Mouse (Mus musculus) yolk sac, embryonic 10.5 days (tissue): ENCODE data around the gene Cdcp2.

ENCODE experiments used
- DNase-seq: peaks from one replicate; pipeline ENCODE4 v3.0.0-alpha.2; 2017; ENCODE audit warnings: low spot score

The Cdcp2 gene

GRCm38 (mm10) chr4:107134891-107135290 lies 38.2 kb downstream of the Cdcp2 start:
- DNase-seq = no peak

DNA sequence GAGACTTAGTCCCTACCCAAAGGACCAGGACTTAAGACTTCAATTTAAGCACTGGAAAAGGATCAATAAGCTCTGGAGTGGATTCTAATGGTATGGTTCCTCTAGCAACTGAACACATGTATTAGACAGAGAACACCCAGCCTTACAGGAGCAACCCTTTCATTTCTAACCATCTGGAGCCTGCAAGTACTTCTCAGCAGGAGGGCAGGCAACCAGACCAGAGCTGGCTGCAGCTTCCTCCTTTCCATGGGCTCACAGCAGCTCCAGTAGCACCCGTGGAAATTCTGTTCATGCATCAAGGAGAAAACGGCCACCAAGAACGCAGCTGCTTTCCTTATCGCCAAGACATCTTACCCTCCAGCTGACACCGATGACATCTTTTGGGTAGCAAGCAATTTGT lies 39.0 kb downstream of the Cdcp2 start:
- DNase-seq = no peak

GRCm38 (mm10) chr4:107136531-107136930 lies 39.8 kb downstream of the Cdcp2 start:
- DNase-seq = peak; percentile 42

- no peak for DNase-seq
Measured at GRCm38 (mm10) chr4:107138948-107139835, 42.5 kb downstream of the Cdcp2 start.

DNA sequence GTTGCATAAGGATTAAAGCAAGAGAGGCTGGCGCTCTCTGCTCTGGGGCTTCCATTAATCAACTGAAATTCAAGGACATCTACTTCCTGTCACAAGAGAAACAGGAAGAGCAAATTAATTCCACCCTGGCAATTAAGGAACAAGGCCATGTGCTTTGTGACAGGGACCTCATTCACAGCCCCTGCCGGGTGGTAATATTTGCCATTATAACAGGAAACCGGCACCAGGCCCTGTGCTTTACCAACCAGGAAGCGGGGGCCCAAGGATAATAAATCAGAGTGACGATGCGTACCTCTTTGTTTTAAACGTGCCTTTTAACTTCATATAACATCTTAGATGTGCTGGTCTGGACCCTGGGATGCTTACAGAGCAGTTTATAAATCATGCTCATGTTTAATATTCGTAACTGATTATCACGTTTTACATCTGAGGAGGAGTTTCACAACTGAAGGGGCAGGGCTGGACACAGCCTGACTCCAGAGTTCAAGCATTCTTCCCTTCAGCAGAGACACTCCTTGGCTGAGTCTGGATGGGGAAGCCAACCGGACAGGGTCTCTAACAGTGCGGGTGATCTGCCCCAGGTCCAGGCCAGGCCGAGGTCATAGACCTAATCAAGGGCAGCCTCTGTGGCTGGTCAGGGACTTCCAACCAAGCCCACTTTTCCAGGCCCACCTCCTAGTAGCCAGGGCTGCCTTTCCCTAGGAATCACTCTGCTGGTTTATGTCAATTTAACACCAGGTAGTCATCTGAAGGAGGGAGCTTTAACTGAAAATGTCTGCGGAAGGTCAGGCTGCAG lies 43.3 kb downstream of the Cdcp2 start:
- DNase-seq = peak; percentile 55

DNA sequence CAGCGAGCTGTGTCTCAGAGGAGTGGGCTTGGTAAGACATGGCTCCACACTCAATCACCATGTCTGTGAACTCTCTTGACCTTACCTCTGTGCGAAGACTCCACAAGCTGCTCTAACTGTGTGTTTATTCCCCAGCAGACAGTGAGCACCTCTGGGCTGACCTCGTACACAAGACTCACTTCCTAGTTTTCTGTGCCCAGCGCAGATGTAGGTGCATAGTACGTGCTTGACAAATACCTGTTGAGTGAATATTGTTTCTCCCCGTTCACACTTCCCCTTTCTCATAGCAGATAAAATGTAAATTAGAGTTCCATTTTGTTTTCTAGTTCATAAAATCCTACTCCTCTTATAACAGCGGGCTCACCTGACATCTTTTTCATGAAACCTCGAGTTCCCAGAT lies 46.8 kb downstream of the Cdcp2 start:
- DNase-seq = no peak

- no peak for DNase-seq
Measured at GRCm38 (mm10) chr4:107150991-107151390, 54.3 kb downstream of the Cdcp2 start.

DNA sequence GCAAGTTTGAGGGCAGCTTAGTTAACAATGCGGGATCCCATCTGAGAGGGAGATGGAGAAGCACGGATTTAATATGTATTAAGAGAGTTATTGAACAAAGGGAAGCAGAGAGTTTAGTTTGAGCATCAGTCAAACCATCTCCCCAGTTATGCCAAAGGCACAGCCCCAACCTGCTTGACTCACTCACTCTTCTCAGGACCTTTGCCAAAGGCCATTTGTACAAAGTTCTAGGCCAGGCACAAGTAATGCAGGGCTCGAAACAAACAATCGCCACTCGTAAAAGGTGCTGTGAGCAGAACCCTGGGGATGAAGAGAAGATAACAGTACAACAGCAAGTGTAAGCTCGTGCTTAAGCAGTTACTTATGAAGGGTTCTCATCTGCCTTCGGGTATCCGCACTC lies 55.9 kb downstream of the Cdcp2 start:
- DNase-seq = no peak

GRCm38 (mm10) chr4:107156983-107157401 lies 60.3 kb downstream of the Cdcp2 start:
- DNase-seq = peak; percentile 63

DNA sequence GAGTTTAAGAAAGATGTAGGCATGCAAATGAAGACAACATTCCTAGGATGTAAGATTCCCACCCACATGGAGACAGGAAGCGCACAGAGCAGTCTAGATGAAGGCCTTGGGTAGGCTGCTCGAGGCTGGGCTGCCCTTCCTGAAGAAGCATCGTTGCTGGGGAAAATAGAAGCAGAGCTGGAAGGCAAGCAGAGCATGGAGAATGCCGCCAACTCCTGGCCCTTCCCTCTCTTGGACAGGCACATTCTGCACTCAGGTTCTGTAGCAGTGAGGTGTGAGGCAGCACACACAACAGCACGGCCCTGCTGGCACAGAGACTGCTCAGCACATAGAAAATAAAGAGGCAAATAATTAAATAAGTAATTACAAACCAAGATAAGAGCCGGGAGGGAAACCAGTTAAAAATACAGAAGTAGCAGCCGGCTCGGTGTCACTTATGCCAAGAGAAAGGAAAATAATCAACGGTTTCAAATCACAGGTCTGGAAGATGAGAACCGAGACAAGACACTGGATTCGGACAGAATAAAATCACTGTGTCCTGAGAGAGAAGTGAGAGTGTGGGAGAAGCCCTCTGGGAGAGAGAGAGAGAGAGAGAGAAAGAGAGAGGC lies 62.6 kb downstream of the Cdcp2 start:
- no peak for DNase-seq

DNA sequence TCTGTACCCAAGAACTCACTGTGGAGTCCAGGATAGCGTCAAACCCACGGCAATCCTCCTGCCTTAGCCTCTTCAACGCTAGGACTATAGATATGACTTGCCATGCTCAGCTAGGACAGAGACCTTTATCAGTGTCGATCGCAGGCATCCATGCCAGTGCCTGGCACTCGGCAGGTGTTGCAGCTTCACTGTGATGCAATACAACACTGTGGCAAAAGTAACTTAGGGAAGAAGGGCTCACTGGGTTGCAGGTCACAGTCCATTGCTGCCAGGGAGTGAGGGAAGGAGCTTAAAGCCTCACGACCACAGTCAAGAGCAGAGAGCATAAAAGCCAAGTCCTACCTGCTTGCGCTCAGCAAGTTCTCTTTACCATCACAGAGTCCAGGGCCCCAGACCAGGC lies 63.5 kb downstream of the Cdcp2 start:
- no peak for DNase-seq
